Mouse (Mus musculus): Measurements from ENCODE around the gene 4933424G06Rik. TPM values are rescaled to one million over a fixed set of nuclear protein-coding genes. Genes with fewer than 3 reads are reported as not detected.

Gene 4933424G06Rik
- polyA plus RNA-seq, 1 experiment from 2014 or later = 0.66 TPM

DNA sequence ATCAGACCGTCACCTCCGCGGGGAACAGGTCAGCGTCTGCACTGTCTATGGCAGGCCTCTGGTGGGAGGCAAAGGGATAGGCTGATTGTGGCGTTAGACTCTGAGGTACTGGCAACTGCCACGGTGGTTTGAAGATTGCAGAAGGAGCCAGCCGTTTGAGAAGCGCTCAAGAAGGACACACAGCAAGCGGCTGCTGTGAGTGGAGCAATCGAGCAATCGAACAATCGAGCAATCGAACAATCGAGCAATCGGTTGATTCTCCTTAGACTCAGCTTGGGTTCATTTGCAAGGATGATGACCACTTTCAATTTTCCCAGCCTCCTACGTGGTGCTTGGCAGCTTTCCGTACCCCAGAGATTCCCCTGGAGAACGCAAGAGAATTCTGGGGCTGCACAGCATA is 49.1 kb downstream of the 4933424G06Rik start:
- Histone ChIP-seq H3K4me3 (no peak overlapping the region), H3K27me3 (no peaks in the 10 kb centered on the region), H3K27ac (replicated peaks) (no peak overlapping the region), H3K9ac (no peak overlapping the region), H3K9me3 (no peaks in the 10 kb centered on the region), H3K36me3 (no peaks in the 10 kb centered on the region), H3K4me2 (no peak overlapping the region), H3K4me1 (replicated peaks) (no peaks in the 10 kb centered on the region)
- ATAC-seq (ENCODE audit: low read depth) = no peak
- 87% methylated on average over 18 of the region's 18 CpGs for WGBS

DNA sequence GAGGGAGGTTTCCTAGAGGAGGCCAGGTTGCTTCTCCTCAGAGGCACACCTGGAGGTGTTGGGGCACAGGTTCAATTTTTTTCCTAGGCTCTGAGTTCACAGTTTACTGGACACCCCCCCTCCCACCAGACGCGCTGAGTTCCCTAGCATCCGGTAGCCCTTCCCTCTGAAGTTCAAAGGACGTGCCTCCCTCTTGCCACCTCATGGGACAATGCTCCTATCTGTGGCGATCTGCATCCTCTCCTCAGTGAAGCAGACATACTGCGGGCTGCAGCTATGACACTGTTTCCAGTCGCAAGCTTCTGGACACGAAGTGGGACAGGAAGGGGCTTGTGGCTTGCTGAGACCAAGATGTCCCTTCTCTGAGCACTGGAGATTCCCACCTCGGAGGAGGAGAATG is 50.5 kb downstream of the 4933424G06Rik start:
- Histone ChIP-seq H3K36me3 (no peaks in the 10 kb centered on the region), H3K4me3 (no peak overlapping the region), H3K4me2 (no peak overlapping the region), H3K9me3 (no peaks in the 10 kb centered on the region), H3K27me3 (no peaks in the 10 kb centered on the region), H3K4me1 (replicated peaks) (no peaks in the 10 kb centered on the region), H3K9ac (no peak overlapping the region), H3K27ac (replicated peaks) (no peak overlapping the region)
- WGBS = 80% methylated on average over 9 of the region's 9 CpGs
- no peak for ATAC-seq (ENCODE audit: low read depth)

DNA sequence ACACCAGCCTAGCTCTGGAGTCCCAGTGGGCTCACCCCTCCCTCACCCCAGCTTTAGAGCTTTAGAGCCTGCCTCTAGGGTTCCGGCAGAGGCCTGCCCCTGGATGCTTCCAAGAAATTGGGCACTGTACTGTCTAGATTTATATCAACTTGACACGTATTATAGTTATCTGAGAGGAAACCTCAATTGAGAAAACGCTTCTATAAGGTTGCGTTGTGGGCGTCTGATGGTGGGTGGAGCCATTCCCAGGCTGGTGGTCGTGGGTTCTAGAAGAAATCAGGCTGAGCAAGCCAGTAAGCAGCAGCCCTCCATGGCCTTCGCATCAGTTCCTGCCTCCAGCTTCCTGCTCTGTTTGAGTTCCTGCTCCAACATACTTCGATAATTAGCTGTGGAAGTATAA is 51.1 kb downstream of the 4933424G06Rik start:
- ATAC-seq (ENCODE audit: low read depth) = no peak
- no peak overlapping the region for H3K27ac ChIP-seq (replicated peaks)
- no peak overlapping the region for H3K9ac ChIP-seq
- 87% methylated on average over 8 of the region's 8 CpGs for WGBS
- no peaks in the 10 kb centered on the region for H3K4me1 ChIP-seq (replicated peaks)
- no peak overlapping the region for H3K4me2 ChIP-seq
- H3K4me3 ChIP-seq = no peak overlapping the region
- H3K9me3 ChIP-seq = no peaks in the 10 kb centered on the region
- no peaks in the 10 kb centered on the region for H3K36me3 ChIP-seq
- no peaks in the 10 kb centered on the region for H3K27me3 ChIP-seq

DNA sequence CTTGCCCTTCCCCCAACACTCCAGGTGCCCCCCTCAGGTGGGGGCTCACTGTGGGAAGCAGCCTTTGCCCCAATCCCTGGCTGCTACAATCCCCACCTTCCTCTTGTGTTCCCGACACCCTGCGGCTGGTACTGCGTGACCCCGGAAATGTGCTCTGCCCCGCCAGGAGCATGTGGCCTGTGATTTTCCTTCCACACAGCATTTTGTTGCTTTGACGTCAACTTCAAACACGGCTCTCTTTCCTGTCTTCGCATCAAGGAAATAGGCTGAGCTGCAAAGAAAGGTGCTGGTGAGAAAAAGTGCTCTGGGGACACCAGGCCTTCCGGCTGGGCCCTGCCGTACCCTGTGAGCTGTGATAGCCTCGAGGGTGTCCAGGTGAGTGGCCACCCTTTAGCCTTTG is 51.6 kb downstream of the 4933424G06Rik start, which contains the start of gene Zap70:
Gene Zap70, plus strand, starts transcription at position 231 of the 400 bp plus-strand sequence.
- ATAC-seq (ENCODE audit: low read depth) = no peak
- no peaks in the 10 kb centered on the region for H3K36me3 ChIP-seq

DNA sequence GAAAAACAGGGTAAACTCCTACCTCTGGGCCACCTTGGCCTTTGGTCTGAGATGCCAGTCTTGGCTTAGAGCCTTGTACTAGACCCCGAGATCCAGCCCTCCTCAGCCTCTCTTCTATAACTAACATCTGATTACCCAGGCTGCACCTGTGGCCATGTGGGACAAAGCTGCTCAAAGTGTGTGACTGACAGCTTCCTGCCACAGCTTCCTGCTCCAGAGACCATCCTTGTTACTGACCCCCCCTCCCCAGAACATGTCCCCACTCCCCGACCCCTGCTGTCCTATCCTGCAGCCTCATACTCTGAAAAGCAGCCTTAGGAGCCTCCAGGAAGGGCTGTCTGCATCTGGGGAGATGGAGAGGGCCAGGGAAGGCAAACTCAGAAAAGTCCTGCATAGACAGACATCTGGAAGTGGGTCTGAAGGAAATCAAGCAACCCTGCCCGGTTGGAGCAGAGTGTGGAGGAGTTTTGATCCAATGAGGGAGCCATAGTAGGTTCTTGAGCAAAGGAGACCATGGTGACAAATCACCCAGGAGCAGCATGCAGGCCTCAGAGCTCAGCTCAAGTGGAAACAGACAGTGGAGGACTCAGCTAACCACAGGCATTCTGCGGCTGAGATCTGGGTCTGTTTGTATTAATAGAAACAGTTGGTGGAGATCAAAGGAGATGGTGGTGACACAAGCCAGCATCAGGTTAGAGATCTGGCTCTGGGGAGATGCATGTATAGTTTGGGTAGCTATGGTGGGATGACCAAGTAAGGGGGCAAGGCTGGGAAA is 56.7 kb downstream of the 4933424G06Rik start:
- H3K9me3 ChIP-seq = no peaks in the 10 kb centered on the region
- 71% methylated on average over 4 of the region's 4 CpGs for WGBS
- H3K4me2 ChIP-seq = no peak overlapping the region
- no peak for ATAC-seq (ENCODE audit: low read depth)
- peaks cover 16% of the 10 kb centered on the region for H3K27me3 ChIP-seq
- 0 out of 2 replicates have a peak, but pooled peaks cover 4% of the 10 kb centered on the region for H3K4me1 ChIP-seq (replicated peaks)
- no peaks in the 10 kb centered on the region for H3K36me3 ChIP-seq
- H3K4me3 ChIP-seq = no peak overlapping the region
- H3K27ac ChIP-seq (replicated peaks) = no peak overlapping the region
- H3K9ac ChIP-seq = no peak overlapping the region

More for the DNA sequence above, 51.6 kb downstream of the 4933424G06Rik start, which contains the start of gene Zap70:
- no peak within 1 kb of the TSS for H3K4me3 ChIP-seq
- WGBS = 84% methylated on average over 11 of the region's 11 CpGs
- H3K27ac ChIP-seq (replicated peaks) = no peak within 1 kb of the TSS
- no peaks in the 10 kb centered on the region for H3K4me1 ChIP-seq (replicated peaks)
- no peaks in the 10 kb centered on the region for H3K27me3 ChIP-seq
- no peak within 1 kb of the TSS for H3K4me2 ChIP-seq
- H3K9ac ChIP-seq = no peak within 1 kb of the TSS
- no peaks in the 10 kb centered on the region for H3K9me3 ChIP-seq

DNA sequence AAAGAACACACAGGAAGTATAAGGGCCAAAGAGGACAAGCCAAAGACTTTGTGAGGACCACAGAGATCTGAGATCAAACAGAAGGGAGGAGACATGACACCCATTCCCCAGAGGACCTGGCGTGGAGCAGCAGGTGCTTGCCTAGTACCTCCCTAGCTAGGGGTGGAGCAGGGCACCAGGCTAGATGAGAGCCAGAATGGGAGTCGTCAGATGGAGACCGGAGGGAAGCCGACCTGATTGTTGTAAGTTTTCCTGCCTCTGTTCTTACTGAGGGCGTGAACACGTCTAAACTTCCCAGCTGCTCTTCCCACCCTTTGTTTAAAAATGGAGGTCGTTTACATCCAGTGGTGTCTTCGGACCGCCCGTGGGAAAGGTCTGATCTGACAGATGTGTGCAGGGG is 57.4 kb downstream of the 4933424G06Rik start:
- no peak for ATAC-seq (ENCODE audit: low read depth)
- no peaks in the 10 kb centered on the region for H3K36me3 ChIP-seq
- WGBS = 30% methylated on average over 10 of the region's 10 CpGs

DNA sequence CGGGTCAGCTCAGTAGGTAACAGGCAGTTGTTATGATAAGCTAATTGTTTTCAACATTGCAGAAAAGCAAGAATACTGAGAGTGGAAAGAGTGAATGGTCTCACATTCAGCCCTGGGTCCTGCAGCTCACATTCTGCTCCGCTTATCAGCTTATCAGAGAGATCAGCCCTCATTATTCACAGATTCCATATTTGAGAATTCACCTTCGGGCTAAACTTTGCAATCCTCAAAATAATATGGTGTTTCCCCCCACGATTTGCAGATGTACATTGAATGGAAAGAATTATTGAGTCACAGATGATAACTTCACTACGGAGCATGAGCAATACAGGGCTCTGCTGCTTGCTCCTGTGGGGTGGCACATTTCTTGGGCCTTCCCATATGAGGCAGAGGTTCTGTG is 58.8 kb downstream of the 4933424G06Rik start:
- Histone ChIP-seq H3K27ac (replicated peaks) (no peak overlapping the region), H3K4me1 (replicated peaks) (0 out of 2 replicates have a peak, but pooled peaks cover 4% of the 10 kb centered on the region), H3K4me3 (no peak overlapping the region), H3K9me3 (no peaks in the 10 kb centered on the region), H3K27me3 (peaks cover 17% of the 10 kb centered on the region), H3K36me3 (no peaks in the 10 kb centered on the region), H3K9ac (no peak overlapping the region), H3K4me2 (no peak overlapping the region)
- ATAC-seq (ENCODE audit: low read depth) = no peak
- WGBS = 78% methylated on average over 5 of the region's 5 CpGs

More for the DNA sequence above, 57.4 kb downstream of the 4933424G06Rik start:
- Histone ChIP-seq H3K9ac (no peak overlapping the region), H3K4me3 (no peak overlapping the region), H3K4me1 (replicated peaks) (0 out of 2 replicates have a peak, but pooled peaks cover 4% of the 10 kb centered on the region), H3K4me2 (no peak overlapping the region), H3K27me3 (peaks cover 17% of the 10 kb centered on the region), H3K27ac (replicated peaks) (no peak overlapping the region), H3K9me3 (no peaks in the 10 kb centered on the region)

DNA sequence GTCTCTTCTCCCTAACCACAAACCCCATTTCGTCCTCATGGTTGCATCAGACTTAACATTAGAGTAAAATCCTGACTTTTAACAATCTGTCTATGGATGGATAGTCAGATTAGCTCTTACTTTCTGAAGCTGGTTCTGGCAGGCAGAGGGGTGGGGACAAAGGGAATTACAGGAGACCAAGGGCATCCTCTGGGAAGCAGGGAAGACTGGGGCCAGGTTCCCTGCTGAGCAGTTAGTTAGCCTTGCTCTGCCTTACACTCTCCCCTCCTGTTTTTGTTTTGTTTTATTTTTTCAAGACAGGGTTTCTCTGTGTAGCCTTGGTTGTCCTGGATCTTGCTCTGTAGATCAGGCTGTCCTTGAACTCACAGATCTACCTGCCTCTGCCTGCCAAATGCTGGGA is 60.0 kb downstream of the 4933424G06Rik start:
- Histone ChIP-seq H3K36me3 (no peaks in the 10 kb centered on the region), H3K27ac (replicated peaks) (no peak overlapping the region), H3K4me3 (no peak overlapping the region), H3K27me3 (peaks cover 17% of the 10 kb centered on the region), H3K9ac (no peak overlapping the region), H3K4me2 (no peak overlapping the region), H3K9me3 (no peaks in the 10 kb centered on the region), H3K4me1 (replicated peaks) (0 out of 2 replicates have a peak, but pooled peaks cover 4% of the 10 kb centered on the region)
- ATAC-seq (ENCODE audit: low read depth) = no peak
- WGBS = 92% methylated on average over 1 of the region's 1 CpGs

DNA sequence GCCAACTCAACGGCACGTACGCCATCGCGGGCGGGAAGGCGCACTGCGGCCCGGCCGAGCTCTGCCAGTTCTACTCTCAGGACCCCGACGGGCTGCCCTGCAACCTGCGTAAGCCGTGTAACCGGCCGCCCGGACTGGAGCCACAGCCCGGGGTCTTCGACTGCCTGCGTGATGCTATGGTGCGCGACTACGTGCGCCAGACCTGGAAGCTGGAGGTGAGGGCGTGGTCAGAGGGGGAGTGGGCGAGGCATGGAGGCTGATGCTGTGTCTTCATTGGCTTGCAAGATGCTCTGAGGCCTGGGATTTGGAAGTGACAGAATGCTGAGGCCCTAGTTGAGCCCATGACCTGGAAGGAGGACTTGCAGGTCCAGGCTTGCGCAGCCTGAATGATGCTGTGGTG is 61.0 kb downstream of the 4933424G06Rik start:
- Histone ChIP-seq H3K4me2 (peak overlapping the region; percentile 47), H3K36me3 (no peaks in the 10 kb centered on the region), H3K9me3 (peaks cover 8% of the 10 kb centered on the region; the same call in 1 of the 2 replicates), H3K27ac (replicated peaks) (no peak overlapping the region), H3K9ac (no peak overlapping the region), H3K4me3 (peak overlapping the region; percentile 25), H3K27me3 (peaks cover 17% of the 10 kb centered on the region), H3K4me1 (replicated peaks) (0 out of 2 replicates have a peak, but pooled peaks cover 4% of the 10 kb centered on the region)
- ATAC-seq (ENCODE audit: low read depth) = peak; percentile 36; the same call in 1 of the 2 replicates
- 12% methylated on average over 27 of the region's 27 CpGs for WGBS

DNA sequence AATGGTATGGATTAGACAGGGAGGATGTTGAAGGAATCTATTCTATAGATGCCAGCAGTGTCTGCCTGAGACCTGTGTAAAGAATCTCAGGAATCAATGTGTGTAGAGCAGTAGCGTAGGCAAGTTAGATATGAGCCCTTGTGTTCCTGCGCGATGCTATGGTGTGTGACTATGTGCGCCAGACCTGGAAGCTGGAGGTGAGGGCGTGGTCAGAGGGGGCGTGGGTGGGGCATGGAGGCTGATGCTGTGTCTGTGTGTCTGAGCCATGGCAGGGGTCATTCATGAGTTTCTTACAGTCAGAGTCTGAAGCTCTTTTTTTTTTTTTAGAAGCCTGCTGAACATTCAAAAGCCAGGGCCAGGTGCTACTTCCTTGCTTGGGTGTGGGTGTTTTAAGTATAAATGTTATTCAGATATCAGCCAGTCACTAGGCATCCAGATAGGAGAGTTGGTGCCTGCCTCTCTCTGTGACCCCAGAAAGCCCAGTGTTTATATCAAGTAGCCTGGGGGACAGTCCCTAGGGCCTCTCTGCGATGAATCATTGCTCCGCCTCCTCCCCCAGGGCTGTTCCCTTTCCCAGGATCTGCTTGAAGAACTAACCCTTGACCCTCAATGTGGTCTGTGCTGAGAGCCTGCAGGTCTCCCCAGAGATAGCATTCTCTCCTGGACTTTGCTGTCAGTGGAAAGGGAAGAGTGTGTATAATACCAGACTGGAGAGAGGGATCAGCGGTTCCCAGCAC is 62.4 kb downstream of the 4933424G06Rik start:
- no peak overlapping the region for H3K27ac ChIP-seq (replicated peaks)
- peaks cover 17% of the 10 kb centered on the region for H3K27me3 ChIP-seq
- H3K4me1 ChIP-seq (replicated peaks) = 0 out of 2 replicates have a peak, but pooled peaks cover 4% of the 10 kb centered on the region
- H3K9me3 ChIP-seq = peaks cover 9% of the 10 kb centered on the region; the same call in 1 of the 2 replicates
- ATAC-seq (ENCODE audit: low read depth) = no peak
- H3K4me3 ChIP-seq = no peak overlapping the region
- H3K36me3 ChIP-seq = no peaks in the 10 kb centered on the region
- 85% methylated on average over 9 of the region's 9 CpGs for whole genome bisulfite sequencing
- no peak overlapping the region for H3K4me2 ChIP-seq
- no peak overlapping the region for H3K9ac ChIP-seq

DNA sequence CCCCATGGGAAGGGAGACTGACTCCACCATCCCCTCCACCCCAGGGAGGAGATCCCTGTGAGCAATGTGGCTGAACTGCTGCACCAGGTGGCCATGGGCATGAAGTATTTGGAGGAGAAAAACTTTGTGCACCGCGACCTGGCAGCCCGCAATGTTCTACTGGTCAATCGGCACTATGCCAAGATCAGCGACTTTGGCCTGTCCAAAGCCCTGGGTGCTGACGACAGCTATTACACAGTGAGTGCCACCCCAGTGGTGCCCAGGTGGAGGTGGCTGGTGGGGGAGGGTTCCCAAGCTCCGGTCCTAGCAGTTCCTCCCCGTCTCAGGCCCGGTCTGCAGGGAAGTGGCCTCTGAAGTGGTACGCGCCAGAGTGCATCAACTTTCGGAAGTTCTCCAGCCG is 70.8 kb downstream of the 4933424G06Rik start:
- Histone ChIP-seq H3K4me3 (no peak overlapping the region), H3K27ac (replicated peaks) (no peak overlapping the region), H3K9ac (no peak overlapping the region), H3K9me3 (0 out of 2 replicates have a peak, but pooled peaks cover 3% of the 10 kb centered on the region), H3K27me3 (no peaks in the 10 kb centered on the region), H3K36me3 (no peaks in the 10 kb centered on the region), H3K4me1 (replicated peaks) (peaks cover 11% of the 10 kb centered on the region; the same call in 1 of the 2 replicates), H3K4me2 (no peak overlapping the region)
- ATAC-seq (ENCODE audit: low read depth) = no peak
- 92% methylated on average over 13 of the region's 13 CpGs for WGBS

DNA sequence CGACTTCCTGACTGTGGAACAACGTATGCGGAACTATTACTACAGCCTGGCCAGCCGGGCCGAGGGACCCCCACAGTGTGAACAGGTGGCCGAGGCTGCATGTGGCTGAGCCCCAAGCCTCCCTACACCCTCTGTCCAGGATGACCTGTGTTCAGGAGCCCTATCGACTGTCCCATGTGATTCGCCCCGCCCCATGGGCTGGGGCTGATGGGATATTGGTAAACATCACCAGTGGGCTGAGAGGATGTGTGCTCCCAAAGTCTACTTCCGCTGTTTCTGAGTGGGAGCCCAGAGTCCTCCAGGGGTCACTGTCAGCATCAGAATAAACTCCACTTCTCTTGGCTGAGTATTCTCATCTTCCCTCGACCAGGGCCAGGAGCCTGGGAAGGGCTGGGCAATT is 72.5 kb downstream of the 4933424G06Rik start:
- no peaks in the 10 kb centered on the region for H3K27me3 ChIP-seq
- H3K36me3 ChIP-seq = no peaks in the 10 kb centered on the region
- H3K4me1 ChIP-seq (replicated peaks) = peaks cover 13% of the 10 kb centered on the region; the same call in 1 of the 2 replicates
- H3K9ac ChIP-seq = 0 out of 2 replicates have a peak overlapping the region, but pooled peaks have one; percentile 13
- 82% methylated on average over 11 of the region's 11 CpGs for WGBS
- H3K4me2 ChIP-seq = no peak overlapping the region
- ATAC-seq (ENCODE audit: low read depth) = no peak
- no peak overlapping the region for H3K4me3 ChIP-seq
- H3K9me3 ChIP-seq = no peaks in the 10 kb centered on the region
- H3K27ac ChIP-seq (replicated peaks) = no peak overlapping the region
